Mouse (Mus musculus) forebrain, embryonic 15.5 days (tissue): ENCODE measurements around the gene Unc5cl. TPM values are rescaled to one million over a fixed set of nuclear protein-coding genes. Genes with fewer than 3 reads are reported as not detected.

ENCODE experiments used
- ATAC-seq: fragments of 200-750 bp; cut with Nextera tagmentation; replicated peaks from 2 replicates; pipeline ENCODE4 v1.8.0; 2017; ENCODE audit warnings: mild to moderate bottlenecking, moderate TSS enrichment, moderate library complexity
- H3K27ac ChIP-seq: fragments of 300-500 bp; sonication (generic); replicated peaks from 2 replicates; pipeline ENCODE4 v1.5.1; 2015; ENCODE audit warnings: mild to moderate bottlenecking, inconsistent platforms
- H3K27me3 ChIP-seq: fragments of 300-500 bp; sonication (generic); 2 replicates; pipeline ENCODE4 v1.6.1; 2015; ENCODE audit warnings: inconsistent platforms
- H3K36me3 ChIP-seq: fragments of 300-500 bp; sonication (generic); 2 replicates; pipeline ENCODE4 v1.6.1; 2015; ENCODE audit warnings: mild to moderate bottlenecking, inconsistent platforms
- H3K4me1 ChIP-seq: fragments of 300-500 bp; sonication (generic); 2 replicates; pipeline ENCODE4 v1.6.1; 2015; ENCODE audit warnings: inconsistent platforms
- H3K4me2 ChIP-seq: fragments of 300-500 bp; sonication (generic); replicated peaks from 2 replicates; pipeline ENCODE4 v1.6.1; 2015; ENCODE audit warnings: mild to moderate bottlenecking, inconsistent platforms
- H3K4me3 ChIP-seq: fragments of 300-500 bp; sonication (generic); 2 replicates; pipeline ENCODE4 v1.5.1; 2015; ENCODE audit warnings: mild to moderate bottlenecking, inconsistent platforms
- H3K9ac ChIP-seq: fragments of 300-500 bp; sonication (generic); replicated peaks from 2 replicates; pipeline ENCODE4 v1.6.1; 2015; ENCODE audit warnings: mild to moderate bottlenecking, inconsistent platforms
- H3K9me3 ChIP-seq: fragments of 300-500 bp; sonication (generic); 2 replicates; pipeline ENCODE4 v1.6.1; 2016; ENCODE audit warnings: inconsistent platforms
- WGBS: fragments of 180-500 bp; shearing (Covaris S2); methylation state at CpG from one replicate; pipeline ENCODE4 v1.1.7; 2015; ENCODE audit warnings: mixed read lengths; 5-methylcytosine and 5-hydroxymethylcytosine counted together
- polyA plus RNA-seq: library from polyadenylated mRNA; unstranded; fragments of >200 nt; fragmentation: Nextera tagmentation; extraction: Ambion mirVana; gene quantifications from 2 replicates; pipeline ENCODE4 v1.2.1, GENCODE M21; 2015

Unc5cl gene
- polyA plus RNA-seq, 1 experiment from 2014 or later, result 0.17 TPM

GRCm38 (mm10) chr17:48418781-48419180, 35.9 kb upstream of the Unc5cl start:
- Histone ChIP-seq H3K27me3 (no peaks in the 10 kb centered on the region), H3K36me3 (peaks cover 10% of the 10 kb centered on the region), H3K9me3 (no peaks in the 10 kb centered on the region), H3K4me2 (no peak overlapping the region), H3K4me1 (no peaks in the 10 kb centered on the region), H3K4me3 (no peak overlapping the region), H3K27ac (no peak overlapping the region), H3K9ac (no peak overlapping the region)
- ATAC-seq, result no peak
- 100% methylated on average over 1 of the region's 1 CpGs for WGBS

DNA sequence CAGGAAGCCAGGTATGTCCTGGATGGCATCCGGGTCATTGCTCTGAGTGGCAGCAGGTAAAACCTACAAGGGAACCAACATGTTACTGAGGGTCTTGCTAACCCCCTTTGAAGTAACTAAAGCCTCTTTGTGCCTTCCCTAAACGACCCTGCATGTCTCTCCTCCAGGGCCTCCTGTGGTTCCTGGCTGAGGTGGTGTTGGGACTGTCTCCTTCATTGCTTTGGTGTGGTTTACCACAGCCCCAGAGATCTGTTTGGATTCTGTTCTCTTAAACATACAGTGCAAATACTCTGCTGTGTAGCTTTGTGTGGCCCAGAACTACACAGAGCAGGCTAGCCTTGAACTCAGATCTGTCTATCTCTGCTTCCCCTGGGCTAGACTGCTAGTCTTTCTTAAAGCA, 35.1 kb upstream of the Unc5cl start:
- H3K4me2 ChIP-seq, result no peak overlapping the region
- H3K27me3 ChIP-seq, result no peaks in the 10 kb centered on the region
- peaks cover 10% of the 10 kb centered on the region for H3K36me3 ChIP-seq
- H3K4me1 ChIP-seq, result no peaks in the 10 kb centered on the region
- ATAC-seq, result no peak
- H3K9me3 ChIP-seq, result no peaks in the 10 kb centered on the region
- H3K9ac ChIP-seq, result no peak overlapping the region
- no peak overlapping the region for H3K4me3 ChIP-seq
- 63% methylated on average over 2 of the region's 2 CpGs for WGBS
- H3K27ac ChIP-seq, result no peak overlapping the region

DNA sequence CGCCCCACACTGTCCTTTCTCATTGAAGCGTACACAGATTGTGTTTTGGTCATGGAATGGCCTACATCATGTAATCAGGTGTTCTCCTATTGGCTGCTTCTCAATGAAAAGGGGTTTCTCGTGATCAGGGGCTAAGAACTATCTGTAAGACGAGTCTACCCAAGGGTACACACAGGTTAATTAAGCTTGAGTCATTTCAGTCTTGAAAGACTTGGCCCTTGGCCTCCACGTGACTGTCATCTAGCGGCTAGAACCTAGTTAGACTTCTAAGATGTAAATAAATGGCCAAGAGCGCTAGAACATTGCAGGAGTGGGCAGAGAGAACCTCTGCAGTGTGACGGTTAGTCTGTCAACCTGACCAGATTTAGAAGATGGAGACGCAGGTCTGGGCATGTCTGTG, 30.5 kb upstream of the Unc5cl start:
- Histone ChIP-seq H3K27ac (no peak overlapping the region), H3K27me3 (no peaks in the 10 kb centered on the region), H3K4me3 (no peak overlapping the region), H3K9ac (no peak overlapping the region), H3K36me3 (no peaks in the 10 kb centered on the region), H3K4me1 (peaks cover 8% of the 10 kb centered on the region), H3K4me2 (no peak overlapping the region), H3K9me3 (no peaks in the 10 kb centered on the region)
- no peak for ATAC-seq
- 76% methylated on average over 9 of the region's 9 CpGs for WGBS

DNA sequence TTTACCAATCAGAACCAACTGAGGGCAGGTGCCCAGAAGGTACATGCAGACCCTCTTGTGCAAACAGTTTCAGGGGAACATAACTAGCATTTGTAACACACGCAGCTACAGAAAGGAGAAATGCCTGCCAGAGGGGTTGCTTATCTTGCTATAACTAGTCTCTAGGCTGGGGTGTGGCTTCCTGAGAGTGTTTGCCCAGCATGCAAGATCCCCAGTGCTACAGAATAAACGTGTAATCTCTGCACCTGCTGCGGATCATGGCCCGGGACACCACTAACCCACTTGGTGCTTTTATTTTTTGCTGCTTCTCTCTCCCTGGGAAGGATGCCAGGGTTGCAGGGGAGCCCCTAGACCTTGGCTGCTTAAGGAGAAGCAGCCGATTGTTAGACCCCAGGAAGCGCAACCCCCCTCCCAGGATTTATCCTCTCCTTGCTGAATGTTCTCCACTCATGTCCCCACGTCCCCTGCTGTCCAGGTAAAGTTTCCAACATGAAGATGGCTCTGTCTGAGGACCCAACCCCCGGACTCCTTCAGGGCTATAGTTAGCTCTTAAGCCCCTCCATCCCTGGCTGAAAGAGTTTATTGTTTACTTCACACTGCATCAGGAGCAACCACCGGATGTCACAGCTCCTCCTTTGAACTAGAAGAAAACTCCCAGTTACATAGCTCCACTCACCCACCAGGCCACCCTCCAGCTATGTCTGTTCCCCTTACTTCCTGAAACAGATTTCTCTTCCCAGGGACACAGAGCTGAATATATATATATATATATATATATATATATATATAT, 28.7 kb upstream of the Unc5cl start:
- WGBS, result 22% methylated on average over 9 of the region's 9 CpGs
- Histone ChIP-seq H3K9me3 (no peaks in the 10 kb centered on the region), H3K27ac (no peak overlapping the region), H3K4me2 (no peak overlapping the region), H3K27me3 (no peaks in the 10 kb centered on the region), H3K4me1 (peaks cover 8% of the 10 kb centered on the region), H3K4me3 (no peak overlapping the region), H3K9ac (0 out of 2 replicates have a peak overlapping the region, but pooled peaks have one; percentile 7), H3K36me3 (no peaks in the 10 kb centered on the region)
- no peak for ATAC-seq

DNA sequence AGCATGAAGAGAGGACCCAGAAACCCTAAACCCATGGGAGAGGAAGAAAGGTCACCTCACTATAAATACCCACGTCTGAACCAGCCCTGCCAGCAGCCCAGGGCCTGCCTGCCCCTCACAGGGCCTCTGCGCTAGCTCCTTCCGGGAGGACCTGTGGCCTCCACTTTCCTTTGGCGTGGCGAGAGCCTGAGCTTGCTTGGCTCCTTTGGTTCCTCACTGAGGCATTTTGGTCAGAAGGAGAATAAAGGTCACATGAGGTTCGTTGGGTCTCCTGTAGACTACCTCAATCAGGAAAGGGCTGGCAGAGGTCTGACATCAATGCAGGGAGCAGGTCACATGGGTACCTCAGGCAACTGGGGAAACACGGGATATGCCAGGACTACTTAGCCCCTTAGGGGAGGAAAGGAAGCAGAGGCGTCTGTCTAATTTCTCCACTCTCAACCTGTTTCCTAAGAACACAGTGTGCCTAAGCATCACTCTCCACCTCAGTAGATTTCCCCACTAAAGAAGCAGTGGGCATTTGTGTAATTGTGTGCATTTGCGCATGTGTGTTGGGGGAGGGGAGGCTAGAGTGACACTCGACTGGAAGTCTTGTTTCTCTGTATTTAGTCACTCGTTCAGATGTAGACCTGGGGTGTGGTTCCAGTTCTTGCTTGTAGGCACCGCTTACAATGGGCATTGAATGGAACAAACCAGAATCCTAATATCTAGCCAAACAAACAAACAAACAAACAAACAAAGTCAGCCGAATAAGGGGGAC, 27.5 kb upstream of the Unc5cl start:
- Histone ChIP-seq H3K9ac (no peak overlapping the region), H3K36me3 (no peaks in the 10 kb centered on the region), H3K27me3 (no peaks in the 10 kb centered on the region), H3K4me3 (no peak overlapping the region), H3K27ac (no peak overlapping the region), H3K4me1 (peaks cover 8% of the 10 kb centered on the region), H3K9me3 (no peaks in the 10 kb centered on the region), H3K4me2 (no peak overlapping the region)
- ATAC-seq, result no peak
- WGBS, result 73% methylated on average over 13 of the region's 13 CpGs

DNA sequence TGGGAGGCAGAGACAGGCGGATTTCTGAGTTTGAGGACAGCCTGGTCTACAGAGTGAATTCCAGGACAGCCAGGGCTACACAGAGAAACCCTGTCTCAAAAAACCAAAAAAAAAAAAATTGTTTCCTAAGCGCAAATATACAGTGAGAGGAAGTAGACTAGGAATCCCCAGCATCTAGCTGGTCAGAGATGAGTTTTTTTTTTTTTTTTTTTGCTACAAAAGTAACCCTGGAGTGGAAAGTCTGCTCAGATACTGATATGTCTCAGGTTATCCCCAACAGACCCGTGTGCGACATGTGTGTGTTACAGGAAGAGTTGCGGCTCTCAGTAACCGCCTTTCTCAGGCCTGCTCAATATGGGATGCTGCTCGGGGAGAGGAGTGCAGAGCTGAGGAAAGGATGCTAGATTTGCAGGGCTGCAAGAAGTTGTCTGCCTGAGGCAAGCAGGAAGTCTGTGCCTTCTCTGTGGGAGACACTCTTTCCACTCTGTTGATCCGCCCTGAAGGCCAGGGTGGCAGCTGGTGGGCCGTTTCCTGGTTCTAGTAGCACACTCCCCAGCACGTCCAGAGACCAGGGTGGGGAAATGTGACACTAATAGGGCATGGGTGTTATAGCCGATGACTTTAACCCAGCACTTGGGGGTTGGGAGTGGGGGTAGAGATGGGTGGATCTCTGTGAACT, 26.7 kb upstream of the Unc5cl start:
- H3K9ac ChIP-seq, result no peak overlapping the region
- ATAC-seq, result no peak

GRCm38 (mm10) chr17:48430394-48430793, 24.3 kb upstream of the Unc5cl start:
- no peaks in the 10 kb centered on the region for H3K27me3 ChIP-seq
- WGBS, result 72% methylated on average over 5 of the region's 5 CpGs
- ATAC-seq, result no peak

More for the DNA sequence above, 26.7 kb upstream of the Unc5cl start:
- Histone ChIP-seq H3K4me1 (peaks cover 8% of the 10 kb centered on the region), H3K36me3 (no peaks in the 10 kb centered on the region), H3K9me3 (no peaks in the 10 kb centered on the region), H3K4me2 (no peak overlapping the region), H3K27ac (no peak overlapping the region), H3K4me3 (no peak overlapping the region), H3K27me3 (no peaks in the 10 kb centered on the region)
- WGBS, result 76% methylated on average over 11 of the region's 11 CpGs

DNA sequence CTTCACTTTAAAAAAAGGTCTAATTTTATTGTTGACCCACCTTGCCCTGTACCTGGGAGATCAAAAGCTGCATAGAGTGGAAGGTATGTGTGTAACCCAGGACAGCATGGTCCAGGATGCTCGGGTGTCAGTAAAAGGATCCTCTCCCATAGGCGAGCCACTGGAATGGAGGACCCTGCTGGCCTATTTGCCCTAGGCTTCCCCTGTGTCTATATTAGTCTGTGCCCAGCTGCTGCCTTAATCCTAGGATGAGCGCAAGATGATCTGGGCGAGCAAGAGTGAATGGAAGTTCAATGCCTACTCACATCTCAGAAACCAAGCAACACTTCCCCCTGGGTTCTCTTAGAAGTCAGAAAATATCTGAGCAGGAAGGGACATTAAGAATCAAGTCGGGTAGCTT, 23.6 kb upstream of the Unc5cl start:
- H3K9ac ChIP-seq, result no peak overlapping the region
- H3K9me3 ChIP-seq, result no peaks in the 10 kb centered on the region
- H3K27ac ChIP-seq, result no peak overlapping the region
- ATAC-seq, result no peak
- H3K27me3 ChIP-seq, result no peaks in the 10 kb centered on the region
- no peak overlapping the region for H3K4me2 ChIP-seq
- peaks cover 4% of the 10 kb centered on the region for H3K4me1 ChIP-seq
- no peak overlapping the region for H3K4me3 ChIP-seq
- H3K36me3 ChIP-seq, result no peaks in the 10 kb centered on the region
- 84% methylated on average over 5 of the region's 5 CpGs for WGBS

More at GRCm38 (mm10) chr17:48430394-48430793, 24.3 kb upstream of the Unc5cl start:
- H3K4me3 ChIP-seq, result no peak overlapping the region
- no peaks in the 10 kb centered on the region for H3K9me3 ChIP-seq
- no peak overlapping the region for H3K4me2 ChIP-seq
- H3K27ac ChIP-seq, result no peak overlapping the region
- H3K4me1 ChIP-seq, result peaks cover 10% of the 10 kb centered on the region
- H3K36me3 ChIP-seq, result no peaks in the 10 kb centered on the region
- H3K9ac ChIP-seq, result no peak overlapping the region

GRCm38 (mm10) chr17:48432158-48432980, 22.3 kb upstream of the Unc5cl start, which contains the start of gene Apobec2:
Apobec2 (minus strand) TSS chr17:48432930.
- Histone ChIP-seq H3K4me1 (peaks cover 5% of the 10 kb centered on the region; the same call in 1 of the 2 replicates), H3K27me3 (no peaks in the 10 kb centered on the region), H3K36me3 (no peaks in the 10 kb centered on the region), H3K9me3 (no peaks in the 10 kb centered on the region), H3K4me3 (no peak within 1 kb of the TSS), H3K27ac (no peak within 1 kb of the TSS), H3K9ac (no peak within 1 kb of the TSS), H3K4me2 (no peak within 1 kb of the TSS)
- WGBS, result 65% methylated on average over 16 of the region's 16 CpGs
- ATAC-seq, result no peak

- H3K36me3 ChIP-seq, result no peaks in the 10 kb centered on the region
- no peak overlapping the region for H3K27ac ChIP-seq
Measured at GRCm38 (mm10) chr17:48433006-48433655, 21.6 kb upstream of the Unc5cl start.

GRCm38 (mm10) chr17:48433689-48434330, 20.9 kb upstream of the Unc5cl start:
- Histone ChIP-seq H3K4me2 (no peak overlapping the region), H3K4me3 (no peak overlapping the region), H3K9ac (no peak overlapping the region), H3K9me3 (no peaks in the 10 kb centered on the region), H3K27me3 (no peaks in the 10 kb centered on the region), H3K4me1 (peaks cover 6% of the 10 kb centered on the region; the same call in 1 of the 2 replicates), H3K36me3 (no peaks in the 10 kb centered on the region), H3K27ac (no peak overlapping the region)
- ATAC-seq, result no peak
- WGBS, result 75% methylated on average over 6 of the region's 6 CpGs

More at GRCm38 (mm10) chr17:48433006-48433655, 21.6 kb upstream of the Unc5cl start:
- Histone ChIP-seq H3K4me1 (peaks cover 6% of the 10 kb centered on the region; the same call in 1 of the 2 replicates), H3K27me3 (no peaks in the 10 kb centered on the region), H3K9me3 (no peaks in the 10 kb centered on the region), H3K4me2 (no peak overlapping the region), H3K4me3 (no peak overlapping the region), H3K9ac (no peak overlapping the region)
- ATAC-seq, result no peak
- WGBS, result 70% methylated on average over 20 of the region's 20 CpGs
